Mouse (Mus musculus): ENCODE results near the gene Pigu.

Gene Pigu

DNA sequence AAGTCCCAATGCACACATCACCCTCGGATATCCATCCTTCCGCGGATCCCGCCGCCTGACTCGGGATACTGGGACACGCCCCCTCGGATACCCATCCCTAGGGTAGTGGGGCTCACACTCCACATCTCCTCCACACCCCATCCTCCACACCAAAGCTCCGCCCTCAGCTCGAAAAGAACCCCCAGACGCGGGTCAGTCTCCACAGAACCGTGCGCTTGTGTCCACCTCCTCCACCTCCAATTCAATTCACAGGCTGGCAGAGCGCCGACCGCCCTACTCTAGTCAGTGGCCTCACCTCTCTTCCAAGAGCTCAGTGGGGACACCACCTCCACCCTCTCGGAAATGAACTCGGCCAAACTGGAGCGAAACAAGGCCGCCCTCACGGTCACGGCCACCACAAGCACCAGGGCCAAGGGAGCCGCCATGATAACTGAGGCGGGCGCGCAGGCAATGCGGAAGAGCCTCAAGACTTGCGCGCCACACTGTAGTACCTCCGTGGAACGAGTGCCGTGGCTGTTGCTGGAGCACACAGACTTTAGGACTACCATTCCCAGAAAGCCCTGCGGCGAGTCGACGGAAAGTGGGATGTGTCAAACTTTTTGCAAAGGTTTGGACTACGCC is at the start of gene Pigu:
TSS of gene Pigu (minus strand) at position 460 of the 621 bp plus-strand sequence.
- peak; percentile 86 for DNase-seq

DNA sequence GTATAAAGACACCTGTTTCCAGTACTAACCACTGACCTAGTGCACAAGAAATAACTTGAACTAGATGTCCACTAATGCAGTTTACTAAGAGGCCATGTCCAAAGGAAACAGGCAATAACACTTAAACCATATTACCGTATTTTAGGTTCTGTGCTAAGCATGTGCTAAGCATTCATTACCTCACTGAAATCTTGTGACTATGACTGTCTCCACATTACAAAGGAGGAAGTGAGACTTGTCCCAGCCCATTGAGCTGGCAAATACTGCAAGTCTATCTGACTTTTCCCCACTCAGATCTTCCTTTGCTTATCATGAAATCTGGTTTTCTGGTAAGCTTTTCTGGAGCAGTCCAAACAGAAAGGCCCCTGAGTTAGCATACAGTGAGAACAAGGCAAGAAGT is 47.4 kb upstream of the Pigu start:
- no peak for DNase-seq

DNA sequence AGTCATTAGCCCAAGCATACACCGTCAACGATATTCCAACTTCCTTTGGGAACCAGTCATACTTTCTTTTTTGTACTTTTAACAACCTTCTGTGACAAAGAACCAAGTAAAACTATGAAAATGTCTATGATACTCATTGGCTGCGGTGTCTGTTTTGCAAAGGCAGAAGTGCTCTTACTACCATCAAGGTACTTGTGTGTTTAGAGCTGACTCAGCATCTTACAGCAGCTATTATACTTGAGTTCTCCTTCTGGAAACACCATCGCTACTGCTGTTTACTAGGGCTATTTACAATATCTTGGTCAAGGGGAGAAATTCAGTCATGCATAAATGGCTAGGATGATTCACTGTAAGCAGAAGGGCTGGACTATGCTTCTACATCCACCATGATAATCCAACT is 44.7 kb upstream of the Pigu start:
- no peak for DNase-seq

DNA sequence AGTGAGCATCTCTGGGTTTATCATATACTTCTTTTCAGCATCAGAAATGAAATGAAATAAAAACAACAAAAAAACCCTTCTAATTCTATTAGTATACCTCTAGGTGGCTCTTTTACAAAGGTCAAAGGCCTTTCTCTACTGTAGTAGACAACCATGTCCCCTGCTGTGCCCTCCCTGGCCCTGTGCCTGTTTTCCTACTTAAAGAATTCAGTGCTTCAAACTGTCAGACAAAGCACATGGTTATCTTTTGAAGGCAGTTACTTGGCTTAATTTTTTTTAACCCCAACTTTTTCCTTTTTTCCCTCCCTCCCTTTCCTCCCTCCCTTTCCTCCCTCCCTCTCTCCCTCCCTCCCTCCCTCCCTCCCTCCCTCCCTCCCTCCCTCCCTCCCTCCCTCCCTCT is 43.0 kb upstream of the Pigu start:
- DNase-seq, result no peak

GRCm38 (mm10) chr2:155394586-155394985 is 37.4 kb upstream of the Pigu start:
- no peak for DNase-seq

- no peak for DNase-seq
Measured at GRCm38 (mm10) chr2:155388573-155388972, 31.3 kb upstream of the Pigu start.

DNA sequence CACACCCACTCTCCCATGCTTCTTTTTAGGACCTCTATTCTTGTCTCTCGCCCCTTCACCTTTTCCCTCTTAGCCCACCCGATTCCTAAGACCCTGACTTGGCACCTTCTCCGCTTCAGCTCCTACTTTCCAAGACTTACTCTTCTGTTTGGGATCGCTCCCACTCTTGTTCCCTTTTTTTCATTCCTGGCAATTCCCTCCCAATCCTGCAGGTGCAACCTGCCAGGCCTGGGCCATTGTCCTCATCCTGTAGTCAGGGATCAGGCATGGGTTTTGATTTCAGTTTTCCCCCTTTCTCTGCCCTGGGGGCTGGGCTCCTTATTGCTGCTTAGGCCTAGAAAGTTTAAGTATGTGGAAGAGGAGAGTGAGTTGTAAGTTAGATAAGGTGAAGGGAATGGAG is 29.8 kb upstream of the Pigu start:
- no peak for DNase-seq

- DNase-seq, result peak; percentile 19
Measured at GRCm38 (mm10) chr2:155386534-155386899, 29.3 kb upstream of the Pigu start.

- DNase-seq, result peak; percentile 7
Measured at GRCm38 (mm10) chr2:155385731-155386533, 28.7 kb upstream of the Pigu start.

DNA sequence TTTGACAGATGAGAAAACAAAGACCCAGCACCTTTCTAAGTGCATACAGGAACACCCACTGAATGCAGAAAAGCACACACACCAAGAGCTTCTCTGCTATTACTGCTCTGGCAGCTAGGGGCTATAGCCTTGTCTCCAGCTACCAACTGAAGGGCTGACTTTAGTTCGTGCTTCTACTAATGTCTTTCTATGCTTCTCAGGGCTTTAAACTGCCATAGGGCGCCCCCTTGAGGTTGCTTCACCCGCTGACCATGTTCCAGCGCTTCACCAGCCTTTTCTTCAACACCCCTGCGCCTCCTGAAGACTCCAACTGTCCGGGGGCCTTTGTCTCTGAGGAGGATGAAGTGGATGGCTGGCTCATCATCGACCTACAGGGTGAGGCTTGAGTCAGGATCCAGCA is 27.9 kb upstream of the Pigu start:
- peak; percentile 84 for DNase-seq

DNA sequence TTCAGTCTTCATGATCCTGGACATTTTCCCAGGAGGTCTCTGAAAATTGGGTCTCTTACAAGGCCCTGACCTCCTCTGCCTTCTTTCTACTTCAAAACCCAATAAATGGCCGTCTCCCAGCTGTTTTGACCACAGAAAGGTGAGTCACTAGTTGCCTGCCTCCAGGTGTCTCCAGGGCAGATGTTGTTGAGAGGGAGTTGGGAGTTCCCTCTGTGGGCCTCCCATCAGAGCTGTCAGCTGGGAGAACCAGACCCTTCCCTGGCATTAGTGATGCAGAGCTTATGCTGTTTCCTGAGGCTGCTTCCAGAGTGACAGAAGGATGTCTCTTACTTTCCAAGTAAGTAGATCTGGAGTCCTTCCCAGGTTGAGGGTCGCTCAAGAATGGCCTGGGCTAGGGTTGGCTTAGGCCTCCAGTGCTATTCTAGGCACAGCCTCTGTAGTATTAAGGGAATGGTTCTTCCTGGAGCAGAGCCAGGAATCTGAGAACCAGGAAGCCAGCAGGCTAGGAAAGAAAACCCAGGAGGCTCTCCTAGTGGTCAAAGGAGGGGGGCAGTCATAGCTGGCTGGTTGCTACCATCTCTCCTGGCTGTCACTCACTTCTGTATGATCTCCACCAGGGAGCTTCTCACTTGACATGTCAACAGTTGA is 25.7 kb upstream of the Pigu start:
- peak; percentile 17 for DNase-seq

DNA sequence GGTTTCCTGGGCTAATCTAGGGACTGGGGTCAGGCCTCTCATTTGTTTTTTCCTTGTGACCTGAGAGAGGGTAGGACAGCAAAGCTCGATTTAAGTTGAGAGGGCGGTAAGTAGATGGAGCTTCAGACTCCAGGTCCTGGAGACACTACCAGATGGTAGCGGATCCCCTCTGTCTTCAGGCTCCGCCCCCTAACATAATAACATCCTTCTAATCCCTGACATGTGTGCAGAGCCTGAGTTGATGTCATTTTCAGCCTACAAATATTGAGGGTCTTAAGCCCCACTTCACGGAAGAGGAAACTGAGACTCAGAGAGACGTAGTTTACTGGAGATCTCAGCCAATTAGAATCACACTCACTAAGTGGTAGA is 25.1 kb upstream of the Pigu start:
- DNase-seq, result no peak

- DNase-seq, result peak; percentile 98
Measured at GRCm38 (mm10) chr2:155381643-155382331, 24.6 kb upstream of the Pigu start.

DNA sequence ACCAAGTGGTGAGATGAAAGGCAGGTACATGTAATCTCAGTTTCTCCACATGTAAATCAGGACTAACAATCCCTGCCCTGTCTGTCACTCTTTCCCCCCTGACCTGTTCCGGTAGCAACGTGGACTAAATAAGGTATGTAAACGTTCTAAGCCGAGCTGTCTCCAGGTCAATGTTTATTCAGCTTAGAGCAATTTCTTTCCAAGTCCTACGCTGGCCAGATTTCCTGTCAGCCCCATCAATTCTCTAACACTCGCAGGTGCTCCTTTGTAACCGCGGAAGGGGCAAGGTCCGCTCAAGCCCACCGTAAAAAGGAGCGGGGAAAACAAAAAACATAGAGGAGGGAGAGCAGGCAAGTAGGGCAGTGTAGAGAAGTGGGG is 23.8 kb upstream of the Pigu start:
- DNase-seq, result no peak

DNA sequence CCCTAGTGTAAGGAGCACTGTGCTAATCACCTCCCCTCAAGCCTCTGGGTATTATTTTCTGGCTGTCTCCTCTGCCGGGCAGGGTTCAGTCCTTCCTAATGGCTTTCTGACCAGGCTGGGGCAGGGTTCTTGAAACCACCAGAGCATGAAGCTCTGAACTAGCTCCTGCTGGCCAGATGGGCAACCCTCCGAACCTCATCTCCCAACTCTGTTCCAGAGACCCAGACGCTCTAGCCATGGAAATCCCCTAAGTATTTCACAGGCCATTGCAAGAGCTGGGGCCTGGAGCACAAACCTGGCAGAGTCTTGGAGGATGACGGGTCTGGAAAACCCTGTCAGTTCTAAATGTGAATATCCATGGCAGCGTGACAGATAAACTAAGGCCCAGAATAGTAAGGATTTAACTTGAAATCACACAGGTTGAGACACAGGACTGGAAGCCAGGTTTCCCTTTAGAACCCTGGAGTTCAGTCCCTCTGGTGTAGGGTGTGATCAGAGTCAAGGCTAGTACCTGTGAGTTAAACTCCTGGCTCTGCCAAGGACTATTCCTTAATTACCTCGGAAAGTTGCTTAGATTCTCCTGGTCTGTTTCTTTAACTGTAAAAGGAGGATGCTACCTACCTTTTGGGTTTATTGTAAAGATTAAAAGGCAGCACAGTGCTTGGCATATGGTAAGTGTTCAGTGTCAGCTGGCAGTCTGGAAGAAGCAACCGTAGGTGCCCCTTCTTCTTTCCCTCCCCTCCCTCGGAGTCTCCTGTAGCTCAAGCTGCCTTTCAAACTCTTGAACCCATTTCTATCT is 23.2 kb upstream of the Pigu start, which contains the start of gene Trp53inp2:
TSS of gene Trp53inp2 (plus strand) at position 799 of the 799 bp plus-strand sequence.
- DNase-seq, result no peak

GRCm38 (mm10) chr2:155376191-155376590 is 19.0 kb upstream of the Pigu start:
- DNase-seq, result no peak

DNA sequence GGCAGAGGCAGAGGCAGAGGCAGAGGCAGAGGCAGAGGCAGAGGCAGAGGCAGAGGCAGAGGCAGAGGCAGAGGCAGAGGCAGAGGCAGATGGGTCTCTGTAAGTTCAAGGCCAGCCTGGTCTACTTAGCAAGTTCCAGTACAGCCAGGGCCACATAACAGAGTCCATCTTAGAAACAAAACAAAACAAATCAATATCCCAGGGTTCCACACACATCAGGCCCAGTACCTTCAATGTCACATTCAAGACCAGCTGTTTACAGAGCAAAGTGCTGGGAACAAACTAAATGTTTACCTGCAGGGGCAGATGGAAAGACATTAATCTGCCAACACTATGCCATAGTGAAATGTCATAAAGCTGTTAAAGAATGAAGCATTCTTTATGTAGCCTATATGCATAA is 17.3 kb upstream of the Pigu start:
- DNase-seq, result no peak

DNA sequence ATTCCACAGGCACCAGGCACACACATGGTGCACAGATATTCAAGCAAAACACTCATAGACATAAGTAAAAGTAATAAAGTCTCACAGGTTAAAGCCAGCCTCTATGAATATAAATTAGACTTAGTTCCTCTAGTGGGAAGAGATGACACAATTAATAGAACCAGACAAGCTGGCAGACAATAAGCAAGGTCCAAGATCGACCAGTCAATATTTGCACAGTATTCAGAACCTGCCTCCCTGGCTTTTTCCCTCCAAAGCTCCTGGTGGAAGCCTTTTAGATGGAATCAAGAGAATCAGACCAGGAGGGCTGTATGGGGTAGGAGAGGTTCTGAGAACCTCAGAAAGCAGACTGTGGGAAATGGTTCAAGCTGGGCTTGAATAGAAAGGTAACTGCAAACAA is 16.7 kb upstream of the Pigu start:
- no peak for DNase-seq

- no peak for DNase-seq
Measured at GRCm38 (mm10) chr2:155373302-155373701, 16.1 kb upstream of the Pigu start.

DNA sequence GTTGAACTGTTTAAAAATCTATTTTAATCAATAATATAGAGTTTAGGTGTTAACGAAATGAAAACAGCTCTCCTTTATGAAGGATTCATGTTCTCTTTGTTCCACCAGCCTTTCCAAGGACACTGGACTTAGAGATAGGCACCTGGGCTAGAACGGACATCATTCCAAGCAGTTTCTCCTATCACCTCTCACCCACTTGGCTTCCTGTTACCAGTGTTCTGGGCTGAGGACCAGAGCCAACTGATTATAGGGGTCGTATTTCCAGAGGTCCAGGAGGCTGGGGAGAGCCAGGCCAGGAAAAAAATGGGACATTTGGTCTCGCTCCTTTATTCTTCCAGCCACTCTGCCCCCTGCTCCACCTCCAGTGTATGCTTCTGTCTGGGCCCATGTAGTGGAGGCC is 15.2 kb upstream of the Pigu start:
- DNase-seq, result no peak

DNA sequence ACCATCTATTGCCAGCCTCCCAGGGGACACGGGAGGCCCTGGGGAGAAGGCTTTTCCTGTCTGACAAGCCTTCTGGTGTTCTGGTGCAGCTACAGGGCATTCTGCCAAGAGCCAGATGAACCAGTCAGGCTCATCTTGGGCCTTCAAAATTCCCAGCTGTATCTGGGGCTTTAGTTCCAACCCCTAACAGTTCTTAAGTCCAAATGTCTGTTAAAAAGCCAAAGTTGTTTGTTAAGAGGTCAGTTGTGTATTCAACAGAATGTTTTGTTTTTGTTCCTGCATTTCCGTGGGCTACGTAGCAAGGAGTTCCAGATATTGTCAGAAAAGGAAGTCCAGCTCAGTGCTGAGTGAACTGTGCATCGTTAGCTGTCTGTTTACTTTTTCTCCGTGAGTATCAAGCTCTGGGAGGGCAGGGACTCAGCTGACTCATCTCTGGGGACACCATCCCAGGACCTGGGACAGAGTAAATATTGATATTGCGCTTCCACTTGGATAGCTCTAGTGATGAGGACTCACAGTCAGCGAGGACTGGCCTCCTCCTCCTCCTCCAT is 12.2 kb upstream of the Pigu start:
- DNase-seq, result no peak

DNA sequence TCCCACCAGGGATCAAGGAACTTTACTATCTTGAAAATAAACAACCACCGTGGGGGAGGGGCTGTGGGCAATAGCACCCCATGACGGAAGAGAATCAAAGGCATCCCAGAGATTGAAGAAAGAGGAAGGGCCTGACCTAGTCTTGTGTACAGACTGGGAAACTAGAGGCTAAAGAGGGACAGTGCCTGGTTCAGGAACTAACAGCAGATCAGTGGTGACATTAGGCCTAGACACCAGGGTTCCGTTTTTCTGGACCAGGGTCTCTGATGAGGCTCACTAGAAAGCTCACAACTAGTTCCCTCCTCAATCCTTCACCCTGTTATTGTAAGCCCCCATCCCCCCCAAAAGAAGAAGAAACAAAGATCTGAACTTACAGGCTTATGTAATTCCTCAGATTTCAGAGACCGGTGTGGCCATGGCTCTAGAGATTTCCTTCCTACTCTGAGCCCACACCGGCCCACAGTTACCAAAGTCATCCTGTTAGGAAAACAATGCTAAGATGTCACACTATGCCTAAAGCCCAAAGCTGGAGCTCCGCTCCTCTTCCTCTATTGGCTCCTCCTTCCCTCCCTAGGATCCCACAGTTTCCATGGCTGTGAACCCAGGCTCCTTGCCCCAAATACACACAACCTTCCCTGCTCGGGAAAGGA is 10.5 kb upstream of the Pigu start:
- no peak for DNase-seq
